Mouse (Mus musculus): ENCODE results near the gene Cdc7. TPM values are rescaled to one million over a fixed set of nuclear protein-coding genes. Genes with fewer than 3 reads are reported as not detected.
"Not testable (repeated sequence)": the region's sequence is repeated elsewhere in the genome, so short reads cannot be mapped to it uniquely, and the experiment has no call there.

Gene Cdc7
- polyA plus RNA-seq, 1 experiment from 2014 or later, result 46.9 TPM

- Histone ChIP-seq H3K4me2 (ENCODE audit: low read length) (no peak overlapping the region), H3K9me3 (ENCODE audit: control insufficient read depth, low read length) (no peaks in the 10 kb centered on the region), H3K27ac (replicated peaks; ENCODE audit: low read depth, low read length) (no peak overlapping the region), H3K36me3 (ENCODE audit: control insufficient read depth, insufficient read depth, low read length) (no peaks in the 10 kb centered on the region), H3K4me3 (replicated peaks; ENCODE audit: low read depth, low read length) (no peak overlapping the region), H3K9ac (replicated peaks; ENCODE audit: low read length) (no peak overlapping the region), H3K27me3 (ENCODE audit: control insufficient read depth, insufficient read depth, low read length) (no peaks in the 10 kb centered on the region), H3K4me1 (ENCODE audit: control insufficient read depth, insufficient read depth, low read length) (no peaks in the 10 kb centered on the region)
- DNase-seq, result peak; percentile 56
- 74% methylated on average over 3 of the region's 3 CpGs for WGBS
- ATAC-seq (ENCODE audit: low FRiP score, low TSS enrichment), result no peak
Measured at GRCm38 (mm10) chr5:106959031-106959430, 5.1 kb upstream of the Cdc7 start.

- H3K36me3 ChIP-seq (ENCODE audit: control insufficient read depth, insufficient read depth, low read length), result no peaks in the 10 kb centered on the region
- peaks cover 7% of the 10 kb centered on the region; the same call in 1 of the 2 replicates for H3K4me1 ChIP-seq (ENCODE audit: control insufficient read depth, insufficient read depth, low read length)
- H3K4me3 ChIP-seq (replicated peaks; ENCODE audit: low read depth, low read length), result no peak overlapping the region
- H3K4me2 ChIP-seq (ENCODE audit: low read length), result no peak overlapping the region
- no peak for ATAC-seq (ENCODE audit: low FRiP score, low TSS enrichment)
- H3K9me3 ChIP-seq (ENCODE audit: control insufficient read depth, low read length), result no peaks in the 10 kb centered on the region
- DNase-seq, result no peak
- no peak overlapping the region for H3K27ac ChIP-seq (replicated peaks; ENCODE audit: low read depth, low read length)
- no peaks in the 10 kb centered on the region for H3K27me3 ChIP-seq (ENCODE audit: control insufficient read depth, insufficient read depth, low read length)
- no peak overlapping the region for H3K9ac ChIP-seq (replicated peaks; ENCODE audit: low read length)
- WGBS, result 88% methylated on average over 2 of the region's 2 CpGs
Measured at GRCm38 (mm10) chr5:106960451-106960850, 3.7 kb upstream of the Cdc7 start.

- H3K4me3 ChIP-seq (replicated peaks; ENCODE audit: low read depth, low read length), result peak overlapping the region; percentile 82
Measured at GRCm38 (mm10) chr5:106964513-106965014, 442 bp downstream of the Cdc7 start.

GRCm38 (mm10) chr5:106966443-106966842 is 2.3 kb downstream of the Cdc7 start:
- H3K36me3 ChIP-seq (ENCODE audit: control insufficient read depth, insufficient read depth, low read length), result peaks cover 28% of the 10 kb centered on the region
- DNase-seq (no peak), ATAC-seq (ENCODE audit: low FRiP score, low TSS enrichment) (no peak)
- WGBS, result 96% methylated on average over 3 of the region's 3 CpGs
- no peak overlapping the region for H3K4me3 ChIP-seq (replicated peaks; ENCODE audit: low read depth, low read length)
- no peak overlapping the region for H3K4me2 ChIP-seq (ENCODE audit: low read length)
- H3K27me3 ChIP-seq (ENCODE audit: control insufficient read depth, insufficient read depth, low read length), result no peaks in the 10 kb centered on the region
- peaks cover 8% of the 10 kb centered on the region; the same call in 1 of the 2 replicates for H3K4me1 ChIP-seq (ENCODE audit: control insufficient read depth, insufficient read depth, low read length)
- H3K9ac ChIP-seq (replicated peaks; ENCODE audit: low read length), result no peak overlapping the region
- no peak overlapping the region for H3K27ac ChIP-seq (replicated peaks; ENCODE audit: low read depth, low read length)
- no peaks in the 10 kb centered on the region for H3K9me3 ChIP-seq (ENCODE audit: control insufficient read depth, low read length)

More at GRCm38 (mm10) chr5:106964513-106965014, 442 bp downstream of the Cdc7 start:
- H3K4me1 ChIP-seq (ENCODE audit: control insufficient read depth, insufficient read depth, low read length), result peaks cover 8% of the 10 kb centered on the region; the same call in 1 of the 2 replicates
- peak overlapping the region; percentile 84 for H3K4me2 ChIP-seq (ENCODE audit: low read length)
- no peaks in the 10 kb centered on the region for H3K9me3 ChIP-seq (ENCODE audit: control insufficient read depth, low read length)
- peak overlapping the region; percentile 75 for H3K9ac ChIP-seq (replicated peaks; ENCODE audit: low read length)
- H3K27ac ChIP-seq (replicated peaks; ENCODE audit: low read depth, low read length), result peak overlapping the region; percentile 86
- ATAC-seq (ENCODE audit: low FRiP score, low TSS enrichment) (peak; percentile 88), DNase-seq (no peak)
- under 1% methylated on average over 41 of the region's 41 CpGs for WGBS
- H3K27me3 ChIP-seq (ENCODE audit: control insufficient read depth, insufficient read depth, low read length), result no peaks in the 10 kb centered on the region
- H3K36me3 ChIP-seq (ENCODE audit: control insufficient read depth, insufficient read depth, low read length), result peaks cover 13% of the 10 kb centered on the region

DNA sequence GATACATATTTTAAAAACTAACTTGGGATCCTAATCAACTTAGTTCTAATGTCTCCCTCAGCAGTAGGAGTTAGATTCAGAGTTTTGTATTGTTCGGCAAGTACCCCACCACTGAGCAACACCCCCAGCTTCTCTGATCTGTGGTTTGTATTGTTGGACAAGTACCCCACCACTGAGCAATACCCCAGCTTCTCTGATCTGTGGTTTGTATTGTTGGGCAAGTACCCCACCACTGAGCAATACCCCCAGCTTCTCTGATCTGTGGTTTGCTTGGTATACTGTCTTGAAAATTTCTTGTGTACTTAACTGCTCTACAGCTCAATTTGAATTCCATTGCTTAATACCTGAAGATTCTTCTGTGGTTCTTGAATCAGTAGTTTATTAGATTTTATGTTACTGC is 3.5 kb downstream of the Cdc7 start:
- Histone ChIP-seq H3K4me3 (replicated peaks; ENCODE audit: low read depth, low read length) (no peak overlapping the region), H3K36me3 (ENCODE audit: control insufficient read depth, insufficient read depth, low read length) (peaks cover 35% of the 10 kb centered on the region), H3K4me2 (ENCODE audit: low read length) (no peak overlapping the region), H3K9ac (replicated peaks; ENCODE audit: low read length) (no peak overlapping the region), H3K27me3 (ENCODE audit: control insufficient read depth, insufficient read depth, low read length) (no peaks in the 10 kb centered on the region), H3K9me3 (ENCODE audit: control insufficient read depth, low read length) (no peaks in the 10 kb centered on the region), H3K4me1 (ENCODE audit: control insufficient read depth, insufficient read depth, low read length) (peaks cover 8% of the 10 kb centered on the region; the same call in 1 of the 2 replicates), H3K27ac (replicated peaks; ENCODE audit: low read depth, low read length) (no peak overlapping the region)
- 94% methylated on average over 1 of the region's 1 CpGs for whole genome bisulfite sequencing
- DNase-seq (no peak), ATAC-seq (ENCODE audit: low FRiP score, low TSS enrichment) (no peak)

DNA sequence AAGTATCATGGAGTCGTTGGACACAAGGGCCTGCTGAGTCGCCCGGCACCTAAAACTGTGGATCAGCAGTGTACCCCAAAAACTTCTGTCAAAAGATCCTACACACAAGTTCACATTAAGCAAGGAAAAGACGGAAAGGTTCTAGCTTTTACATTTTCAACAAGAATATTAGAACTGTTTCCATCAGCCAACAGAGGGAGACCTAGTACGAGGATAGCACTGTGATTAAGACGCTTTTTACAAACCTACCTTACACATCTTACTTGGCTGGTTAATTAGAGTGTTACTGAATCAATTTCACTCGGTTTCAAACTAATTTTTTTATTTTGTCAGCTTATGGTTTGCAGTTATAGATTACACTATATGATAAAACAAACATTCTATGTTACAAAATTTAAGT is 9.8 kb downstream of the Cdc7 start:
- ATAC-seq (ENCODE audit: low FRiP score, low TSS enrichment), result no peak
- Histone ChIP-seq H3K4me2 (ENCODE audit: low read length) (no peak overlapping the region), H3K4me1 (ENCODE audit: control insufficient read depth, insufficient read depth, low read length) (no peaks in the 10 kb centered on the region), H3K9me3 (ENCODE audit: control insufficient read depth, low read length) (no peaks in the 10 kb centered on the region), H3K36me3 (ENCODE audit: control insufficient read depth, insufficient read depth, low read length) (peaks cover 80% of the 10 kb centered on the region), H3K4me3 (replicated peaks; ENCODE audit: low read depth, low read length) (no peak overlapping the region), H3K27me3 (ENCODE audit: control insufficient read depth, insufficient read depth, low read length) (no peaks in the 10 kb centered on the region), H3K27ac (replicated peaks; ENCODE audit: low read depth, low read length) (no peak overlapping the region), H3K9ac (replicated peaks; ENCODE audit: low read length) (no peak overlapping the region)
- no peak for DNase-seq
- WGBS, result 90% methylated on average over 7 of the region's 7 CpGs

DNA sequence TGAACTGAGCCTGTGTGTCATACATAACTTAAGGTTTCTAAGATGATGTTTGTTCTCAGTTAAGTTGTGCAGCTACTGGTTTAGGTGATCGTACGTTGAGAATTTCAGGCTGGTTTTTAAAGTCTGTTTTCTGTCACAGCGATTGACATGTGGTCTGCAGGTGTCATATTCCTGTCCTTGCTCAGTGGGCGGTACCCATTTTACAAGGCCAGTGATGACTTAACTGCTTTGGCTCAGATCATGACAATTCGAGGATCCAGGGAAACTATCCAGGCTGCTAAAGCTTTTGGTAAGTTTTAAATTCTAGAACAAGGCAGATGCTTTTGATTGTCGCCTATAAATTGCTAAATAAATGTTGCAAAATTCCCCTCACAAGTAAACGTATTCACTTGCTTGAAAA is 15.0 kb downstream of the Cdc7 start:
- DNase-seq (no peak), ATAC-seq (ENCODE audit: low FRiP score, low TSS enrichment) (no peak)
- peaks cover 76% of the 10 kb centered on the region for H3K36me3 ChIP-seq (ENCODE audit: control insufficient read depth, insufficient read depth, low read length)
- no peaks in the 10 kb centered on the region for H3K27me3 ChIP-seq (ENCODE audit: control insufficient read depth, insufficient read depth, low read length)
- no peak overlapping the region for H3K4me2 ChIP-seq (ENCODE audit: low read length)
- H3K4me3 ChIP-seq (replicated peaks; ENCODE audit: low read depth, low read length), result no peak overlapping the region
- H3K27ac ChIP-seq (replicated peaks; ENCODE audit: low read depth, low read length), result no peak overlapping the region
- WGBS, result 93% methylated on average over 7 of the region's 7 CpGs
- H3K9me3 ChIP-seq (ENCODE audit: control insufficient read depth, low read length), result no peaks in the 10 kb centered on the region
- no peak overlapping the region for H3K9ac ChIP-seq (replicated peaks; ENCODE audit: low read length)
- H3K4me1 ChIP-seq (ENCODE audit: control insufficient read depth, insufficient read depth, low read length), result no peaks in the 10 kb centered on the region

- no peak for ATAC-seq (ENCODE audit: low FRiP score, low TSS enrichment)
- Histone ChIP-seq H3K9me3 (ENCODE audit: control insufficient read depth, low read length) (no peaks in the 10 kb centered on the region), H3K4me3 (replicated peaks; ENCODE audit: low read depth, low read length) (no peak overlapping the region), H3K27ac (replicated peaks; ENCODE audit: low read depth, low read length) (no peak overlapping the region), H3K36me3 (ENCODE audit: control insufficient read depth, insufficient read depth, low read length) (peaks cover 60% of the 10 kb centered on the region), H3K4me2 (ENCODE audit: low read length) (no peak overlapping the region), H3K9ac (replicated peaks; ENCODE audit: low read length) (no peak overlapping the region), H3K27me3 (ENCODE audit: control insufficient read depth, insufficient read depth, low read length) (no peaks in the 10 kb centered on the region), H3K4me1 (ENCODE audit: control insufficient read depth, insufficient read depth, low read length) (no peaks in the 10 kb centered on the region)
- DNase-seq, result no peak
- 86% methylated on average over 7 of the region's 7 CpGs for WGBS
Measured at GRCm38 (mm10) chr5:106982298-106982952, 18.3 kb downstream of the Cdc7 start.

GRCm38 (mm10) chr5:106984934-106985333 is 20.8 kb downstream of the Cdc7 start:
- 98% methylated on average over 3 of the region's 3 CpGs for WGBS

More at GRCm38 (mm10) chr5:106984934-106985333, 20.8 kb downstream of the Cdc7 start:
- not testable (repeated sequence) for H3K4me1 ChIP-seq (ENCODE audit: control insufficient read depth, insufficient read depth, low read length); H3K4me3 ChIP-seq (replicated peaks; ENCODE audit: low read depth, low read length); ATAC-seq (ENCODE audit: low FRiP score, low TSS enrichment); H3K27me3 ChIP-seq (ENCODE audit: control insufficient read depth, insufficient read depth, low read length); H3K27ac ChIP-seq (replicated peaks; ENCODE audit: low read depth, low read length); H3K4me2 ChIP-seq (ENCODE audit: low read length); H3K9ac ChIP-seq (replicated peaks; ENCODE audit: low read length); DNase-seq; H3K9me3 ChIP-seq (ENCODE audit: control insufficient read depth, low read length)
- H3K36me3 ChIP-seq (ENCODE audit: control insufficient read depth, insufficient read depth, low read length), result peaks cover 40% of the 10 kb centered on the region
